Mouse (Mus musculus) MEL-GATA-1-ER (cell line): ENCODE data around the gene P2rx7.

Experiments
- DNase-seq: peaks from one replicate; pipeline ENCODE4 v3.0.0-alpha.2; 2012; ENCODE audit warnings: low read depth; ENCODE audit errors: extremely low read depth

The P2rx7 gene

GRCm38 (mm10) chr5:122690486-122690885 lies 46.8 kb downstream of the P2rx7 start:
- DNase-seq: no peak

- DNase-seq: no peak
Observed at GRCm38 (mm10) chr5:122693431-122694207, 49.9 kb downstream of the P2rx7 start.

GRCm38 (mm10) chr5:122695516-122695915 lies 51.8 kb downstream of the P2rx7 start:
- no peak for DNase-seq

- DNase-seq: no peak
Observed at GRCm38 (mm10) chr5:122698041-122698700, 54.5 kb downstream of the P2rx7 start.

GRCm38 (mm10) chr5:122698701-122699060 lies 55.0 kb downstream of the P2rx7 start:
- no peak for DNase-seq

- no peak for DNase-seq
Observed at GRCm38 (mm10) chr5:122700109-122700836, 56.6 kb downstream of the P2rx7 start.

GRCm38 (mm10) chr5:122700837-122701212 lies 57.1 kb downstream of the P2rx7 start:
- peak; percentile 91 for DNase-seq

- DNase-seq: no peak
Observed at GRCm38 (mm10) chr5:122702156-122702555, 58.4 kb downstream of the P2rx7 start.

- DNase-seq: no peak
Observed at GRCm38 (mm10) chr5:122703574-122703973, 59.9 kb downstream of the P2rx7 start.

- no peak for DNase-seq
Observed at GRCm38 (mm10) chr5:122704571-122704970, 60.9 kb downstream of the P2rx7 start.

- DNase-seq: no peak
Observed at GRCm38 (mm10) chr5:122705174-122705573, 61.5 kb downstream of the P2rx7 start.

- DNase-seq: no peak
Observed at GRCm38 (mm10) chr5:122706917-122707275, 63.2 kb downstream of the P2rx7 start.

- peak; percentile 61 for DNase-seq
Observed at GRCm38 (mm10) chr5:122707276-122708181, 63.8 kb downstream of the P2rx7 start, which contains the start of gene P2rx4. P2rx4 (plus strand) TSS chr5:122707544.

- peak; percentile 58 for DNase-seq
Observed at GRCm38 (mm10) chr5:122708819-122709218, 65.1 kb downstream of the P2rx7 start.

- no peak for DNase-seq
Observed at GRCm38 (mm10) chr5:122715723-122716122, 72.0 kb downstream of the P2rx7 start.

- DNase-seq: no peak
Observed at GRCm38 (mm10) chr5:122716793-122717192, 73.1 kb downstream of the P2rx7 start.

- no peak for DNase-seq
Observed at GRCm38 (mm10) chr5:122718400-122718799, 74.7 kb downstream of the P2rx7 start.

GRCm38 (mm10) chr5:122719168-122719567 lies 75.5 kb downstream of the P2rx7 start:
- no peak for DNase-seq

GRCm38 (mm10) chr5:122725453-122725852 lies 81.7 kb downstream of the P2rx7 start:
- DNase-seq: no peak

- DNase-seq: peak; percentile 62
Observed at GRCm38 (mm10) chr5:122726068-122726467, 82.4 kb downstream of the P2rx7 start.

GRCm38 (mm10) chr5:122726595-122726994 lies 82.9 kb downstream of the P2rx7 start:
- no peak for DNase-seq
